Mouse (Mus musculus) frontal cortex, postnatal 25 days (tissue): Measurements from ENCODE around the gene Acr.
A peak's percentile ranks its signal among the peaks of the same experiment; 100 is the strongest.

Experiments
- DNase-seq, 2 experiments: peaks; one replicate each; pipeline ENCODE4 v3.0.0; 2022; ENCODE audit warnings: low spot score in 2 of 2

The Acr gene

GRCm38 (mm10) chr15:89622312-89622958, 54.3 kb downstream of the Acr start:
- DNase-seq: peak; percentile 22 to 37

- DNase-seq: no peak
Measured at GRCm38 (mm10) chr15:89622959-89623625, 55.0 kb downstream of the Acr start.

DNA sequence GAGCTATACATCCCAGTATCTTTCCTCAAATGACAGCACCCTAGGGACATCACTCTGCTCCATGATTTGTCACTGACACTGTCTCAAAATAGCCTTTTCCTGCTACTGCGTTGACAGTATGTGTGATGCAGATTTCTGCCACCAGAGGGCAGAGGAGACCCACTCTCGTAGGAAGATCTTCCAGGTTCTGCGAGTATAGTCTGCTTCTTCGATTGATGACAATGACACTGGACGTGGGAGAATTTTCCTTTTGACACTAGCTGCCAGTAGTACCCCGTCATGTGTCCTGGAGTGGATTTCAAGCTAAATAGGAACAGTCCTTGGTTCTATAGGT, 55.5 kb downstream of the Acr start:
- peak; percentile 72 to 75 for DNase-seq
